Mouse (Mus musculus) embryo, embryonic 11 days (tissue): ENCODE results near the gene Eefsec.

Experiments used
- DNase-seq: peaks from one replicate; pipeline ENCODE4 v3.0.0-alpha.2; 2015

Eefsec gene

GRCm38 (mm10) chr6:88412604-88413003, 33.7 kb downstream of the Eefsec start:
- no peak for DNase-seq

DNA sequence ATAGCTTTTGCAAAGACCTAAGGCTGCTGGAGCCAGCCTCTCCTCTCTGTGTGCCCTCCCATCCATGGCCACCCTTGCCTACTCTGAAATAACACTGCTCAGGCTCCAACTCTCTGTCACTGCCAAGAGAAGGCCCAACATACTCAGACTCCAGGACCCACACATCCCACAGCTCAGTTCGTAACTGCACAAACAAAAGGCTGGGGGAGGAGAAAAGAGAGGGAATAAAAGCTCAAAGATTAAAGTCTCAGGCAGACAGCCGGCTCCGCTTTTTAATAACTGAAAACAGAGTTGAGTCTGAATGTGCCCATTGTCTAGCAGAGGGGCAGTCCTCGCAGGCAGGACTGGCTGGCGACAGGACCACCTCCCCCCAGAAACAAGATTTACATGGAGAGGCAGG, 36.8 kb downstream of the Eefsec start:
- DNase-seq = peak; percentile 42

DNA sequence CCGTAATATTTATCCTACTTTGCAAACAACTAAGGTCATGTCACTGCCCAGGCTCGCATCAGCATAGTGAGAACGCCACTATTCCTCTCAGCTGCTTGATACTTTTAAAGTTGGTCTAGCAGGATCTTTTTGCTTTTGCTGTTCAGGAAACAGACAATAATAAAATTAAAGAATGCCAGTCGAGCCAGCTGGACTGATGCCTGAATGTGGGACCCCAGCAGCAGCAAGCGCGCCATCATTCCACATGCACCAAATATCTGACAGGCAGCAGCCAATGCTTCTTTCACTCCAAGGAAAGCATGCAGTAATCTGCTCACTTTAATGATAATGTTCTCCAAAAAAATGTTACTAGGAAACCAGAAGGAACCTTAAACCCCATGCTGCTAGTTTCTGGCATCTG, 45.9 kb downstream of the Eefsec start:
- no peak for DNase-seq

- DNase-seq = no peak
These were observed 48.4 kb downstream of the Eefsec start for GRCm38 (mm10) chr6:88397985-88398384.

GRCm38 (mm10) chr6:88388946-88389345, 57.4 kb downstream of the Eefsec start:
- peak; percentile 27 for DNase-seq

- no peak for DNase-seq
These were observed 58.3 kb downstream of the Eefsec start for GRCm38 (mm10) chr6:88387836-88388724.

DNA sequence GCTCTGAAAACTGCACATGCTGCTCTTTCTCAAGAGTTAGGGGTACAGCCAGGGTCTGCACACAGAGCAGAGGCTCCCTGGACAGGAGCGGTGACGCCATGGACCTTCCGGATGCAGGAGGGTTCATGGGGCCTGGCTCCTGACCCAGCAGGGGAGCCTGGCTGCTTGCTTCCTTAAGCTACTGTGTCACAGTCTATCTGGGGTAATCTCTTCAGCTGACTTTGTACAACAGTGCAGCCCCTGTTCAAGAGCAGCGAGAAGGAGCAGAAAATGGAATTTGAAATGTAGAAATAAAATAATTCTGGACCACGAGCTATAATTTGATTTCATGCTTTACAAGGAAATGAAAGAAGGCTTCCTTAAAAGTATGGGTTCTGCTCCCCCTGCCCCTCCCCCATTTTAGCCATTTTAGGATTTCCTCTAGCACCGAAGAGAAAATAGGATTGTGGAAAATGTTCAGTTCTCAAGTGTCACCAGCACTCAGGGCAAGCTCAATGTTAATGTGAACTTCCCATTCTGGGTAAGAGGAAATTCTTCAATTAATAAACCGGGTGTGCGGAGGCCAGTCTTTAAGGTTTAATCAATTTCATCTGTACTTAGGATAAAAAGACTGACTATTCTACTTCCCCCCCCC, 61.8 kb downstream of the Eefsec start:
- DNase-seq = peak; percentile 30

DNA sequence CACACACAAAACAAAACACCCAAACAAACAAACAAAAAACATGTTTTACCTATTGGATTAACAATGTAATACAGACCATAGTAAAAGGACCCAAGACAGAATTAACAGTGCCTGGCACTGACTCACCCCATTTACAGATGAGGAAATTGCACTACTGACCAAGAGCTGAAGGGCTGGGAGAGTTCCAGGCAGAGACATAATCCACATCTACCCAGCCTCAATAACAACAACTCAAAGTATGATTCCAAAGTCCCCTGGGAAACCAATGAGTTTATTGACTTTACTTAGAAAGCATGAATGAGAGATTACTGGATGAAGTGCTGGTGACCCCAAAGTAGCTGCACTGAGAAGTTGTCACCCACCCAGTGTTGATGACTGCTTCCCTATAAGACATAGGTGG, 62.6 kb downstream of the Eefsec start:
- DNase-seq = no peak

DNA sequence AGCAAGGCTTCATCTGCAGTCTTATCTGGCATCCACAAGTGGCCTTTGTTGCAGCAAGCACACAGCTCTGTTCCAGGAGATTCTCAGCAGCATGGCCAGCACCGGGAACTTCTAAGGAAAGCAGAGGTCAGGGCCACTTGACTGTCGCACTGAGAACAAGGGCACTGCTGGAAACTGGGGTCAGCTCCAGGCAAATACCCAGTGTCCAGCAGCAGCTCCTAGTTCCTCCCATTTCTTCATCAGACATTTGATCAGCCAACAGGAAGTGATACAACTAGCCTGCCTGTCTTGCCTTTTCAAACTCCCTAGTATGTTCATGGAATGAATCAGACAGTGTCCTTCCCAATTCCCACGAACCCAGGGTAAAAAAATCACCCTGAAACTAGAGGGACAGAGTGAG, 66.6 kb downstream of the Eefsec start:
- DNase-seq = no peak

GRCm38 (mm10) chr6:88378829-88379228, 67.5 kb downstream of the Eefsec start:
- DNase-seq = no peak

DNA sequence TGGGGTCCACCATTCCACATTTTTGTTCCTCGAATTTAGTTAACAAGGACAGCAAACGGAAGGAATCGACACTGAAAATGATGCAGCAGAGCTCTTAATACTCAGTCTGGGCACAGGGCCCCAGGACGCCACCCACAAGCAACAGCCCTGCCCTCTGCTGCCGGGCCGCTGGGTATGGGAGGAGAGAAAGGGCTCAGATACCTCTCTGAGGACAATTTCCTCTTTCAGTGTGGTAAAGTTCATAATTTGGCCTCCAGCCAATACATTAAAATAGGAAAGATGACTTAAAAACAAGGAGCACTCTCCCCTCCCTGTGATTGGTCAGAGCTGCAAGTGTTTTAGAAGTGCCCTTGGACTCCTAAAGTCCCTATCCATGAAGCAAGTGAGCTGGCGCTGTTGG, 72.1 kb downstream of the Eefsec start:
- DNase-seq = no peak

DNA sequence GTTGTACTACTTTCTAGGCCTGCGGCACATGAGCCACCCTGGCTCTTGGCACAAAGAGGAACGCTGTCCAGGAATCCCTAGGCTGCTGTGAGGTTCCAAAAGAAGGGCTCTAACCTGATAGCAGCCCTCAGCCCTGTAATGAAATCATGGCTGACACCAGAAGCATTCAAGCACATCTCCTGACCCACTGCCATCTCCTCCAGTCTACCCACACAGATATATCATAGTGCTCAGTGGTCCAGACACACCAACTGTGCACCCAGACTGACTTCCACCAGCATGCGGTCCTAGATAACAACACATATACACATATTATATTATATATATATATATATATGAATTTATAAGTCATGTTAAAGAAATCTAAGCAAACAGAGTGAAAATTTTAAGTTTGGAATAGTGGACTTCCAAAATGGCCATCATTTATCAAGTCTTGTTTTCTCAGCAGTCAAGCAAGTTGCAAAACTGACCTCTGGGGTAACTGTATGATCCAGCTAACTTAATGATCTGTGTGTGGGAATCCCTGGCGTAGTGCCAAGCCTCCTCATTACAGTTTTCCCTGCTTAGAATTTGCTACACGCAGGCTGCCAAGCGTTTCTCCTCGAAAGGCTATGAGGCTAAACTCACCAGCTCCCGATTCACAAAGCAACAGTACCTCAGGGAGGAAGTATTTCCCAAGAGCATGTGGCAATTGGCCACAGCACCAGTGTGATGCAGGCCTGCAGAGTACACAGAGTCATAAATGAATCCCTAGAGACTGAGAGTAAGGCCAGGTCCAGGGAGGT, 76.3 kb downstream of the Eefsec start:
- no peak for DNase-seq

DNA sequence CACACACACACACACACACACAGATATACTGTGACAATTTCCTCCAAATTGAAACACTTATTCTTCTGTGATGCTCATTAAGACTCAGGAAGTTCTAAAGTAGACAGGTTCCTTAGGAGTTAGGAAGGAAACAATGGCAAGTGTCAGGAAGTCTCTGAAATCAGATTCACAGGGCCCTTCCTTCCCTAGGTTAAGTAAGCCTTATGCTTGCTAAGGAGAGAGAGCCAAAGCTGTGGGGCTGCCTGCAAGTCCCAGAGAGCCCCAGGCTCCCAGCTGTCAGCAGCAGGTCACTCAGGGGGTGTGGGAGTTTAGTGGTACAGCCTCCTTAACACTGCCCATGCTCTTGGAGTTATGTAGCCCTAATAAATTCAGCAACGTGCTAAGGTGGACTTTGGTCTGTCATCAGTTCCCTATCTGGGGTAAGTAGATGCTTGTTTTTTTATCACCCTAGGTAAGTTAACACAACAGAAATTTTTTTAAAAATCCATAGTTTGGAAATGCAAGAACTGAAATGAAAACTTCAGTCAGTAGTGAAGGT, 82.8 kb downstream of the Eefsec start:
- DNase-seq = no peak

DNA sequence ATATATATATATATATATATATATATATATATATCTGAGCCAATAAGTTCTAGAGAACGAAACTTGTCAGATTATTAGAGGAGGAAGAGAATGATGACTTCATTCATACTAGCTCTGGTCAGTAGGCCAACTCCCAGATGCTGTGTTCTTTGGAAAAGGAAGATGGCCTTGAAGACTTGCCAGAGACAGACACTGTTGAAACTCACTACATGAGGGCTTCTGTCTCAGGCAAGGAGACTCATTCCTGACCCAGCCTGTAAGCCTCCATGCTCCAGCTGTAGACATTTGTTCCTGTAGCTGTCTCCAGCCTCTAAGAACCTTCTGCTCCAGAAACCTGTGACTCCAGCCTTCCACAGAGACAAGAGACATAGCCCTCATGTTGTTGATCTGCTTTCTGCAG, 85.2 kb downstream of the Eefsec start:
- no peak for DNase-seq

GRCm38 (mm10) chr6:88358210-88358609, 88.1 kb downstream of the Eefsec start:
- DNase-seq = no peak

- no peak for DNase-seq
These were observed 90.5 kb downstream of the Eefsec start for GRCm38 (mm10) chr6:88355866-88356265.

GRCm38 (mm10) chr6:88352541-88352940, 93.8 kb downstream of the Eefsec start:
- DNase-seq = peak; percentile 30

DNA sequence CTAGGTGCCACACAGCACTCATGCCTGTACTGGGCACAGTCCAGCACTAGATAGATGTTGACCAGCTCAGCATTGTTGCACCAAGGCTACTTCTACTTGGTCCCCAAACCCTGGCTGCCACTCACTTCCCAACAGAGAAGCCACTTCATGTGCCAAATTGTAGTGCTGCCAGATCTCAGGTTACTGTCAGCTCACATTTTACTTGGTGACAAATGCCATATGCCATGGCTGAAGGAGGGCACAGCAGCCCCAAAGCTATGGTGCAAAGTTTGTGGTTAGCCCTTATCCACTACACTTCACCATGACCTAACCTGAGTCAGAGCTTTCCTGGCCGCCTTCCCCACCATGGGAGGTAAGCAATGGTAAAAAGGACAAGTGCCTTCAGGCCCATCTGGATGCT, 99.6 kb downstream of the Eefsec start:
- DNase-seq = no peak

DNA sequence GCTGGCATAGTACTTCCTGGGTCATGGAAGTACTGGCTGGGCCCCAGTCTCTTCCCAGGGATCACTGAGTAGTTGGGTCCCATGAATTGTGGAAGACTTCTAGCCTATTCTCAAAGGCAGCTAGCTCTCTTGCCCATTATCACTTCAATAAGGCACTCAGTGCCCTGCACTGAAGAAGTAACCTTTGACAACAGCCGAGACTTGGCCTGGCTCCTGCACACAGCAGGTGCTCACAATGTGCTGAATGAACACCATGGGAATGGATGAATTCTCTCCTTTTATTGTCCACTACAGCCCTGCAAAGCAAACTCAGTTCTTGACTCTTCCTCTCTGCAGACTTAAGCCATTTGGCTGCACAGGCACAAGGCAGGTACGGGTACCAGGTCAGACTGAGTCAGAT, 101.0 kb downstream of the Eefsec start:
- no peak for DNase-seq

- peak; percentile 86 for DNase-seq
These were observed 102.6 kb downstream of the Eefsec start for GRCm38 (mm10) chr6:88343485-88344450.

- no peak for DNase-seq
These were observed 103.4 kb downstream of the Eefsec start for GRCm38 (mm10) chr6:88342965-88343364.

GRCm38 (mm10) chr6:88341182-88341581, 105.2 kb downstream of the Eefsec start:
- DNase-seq = no peak
